ENCODE assay signal across 9 mouse cellular contexts in the genomic region with DNA sequence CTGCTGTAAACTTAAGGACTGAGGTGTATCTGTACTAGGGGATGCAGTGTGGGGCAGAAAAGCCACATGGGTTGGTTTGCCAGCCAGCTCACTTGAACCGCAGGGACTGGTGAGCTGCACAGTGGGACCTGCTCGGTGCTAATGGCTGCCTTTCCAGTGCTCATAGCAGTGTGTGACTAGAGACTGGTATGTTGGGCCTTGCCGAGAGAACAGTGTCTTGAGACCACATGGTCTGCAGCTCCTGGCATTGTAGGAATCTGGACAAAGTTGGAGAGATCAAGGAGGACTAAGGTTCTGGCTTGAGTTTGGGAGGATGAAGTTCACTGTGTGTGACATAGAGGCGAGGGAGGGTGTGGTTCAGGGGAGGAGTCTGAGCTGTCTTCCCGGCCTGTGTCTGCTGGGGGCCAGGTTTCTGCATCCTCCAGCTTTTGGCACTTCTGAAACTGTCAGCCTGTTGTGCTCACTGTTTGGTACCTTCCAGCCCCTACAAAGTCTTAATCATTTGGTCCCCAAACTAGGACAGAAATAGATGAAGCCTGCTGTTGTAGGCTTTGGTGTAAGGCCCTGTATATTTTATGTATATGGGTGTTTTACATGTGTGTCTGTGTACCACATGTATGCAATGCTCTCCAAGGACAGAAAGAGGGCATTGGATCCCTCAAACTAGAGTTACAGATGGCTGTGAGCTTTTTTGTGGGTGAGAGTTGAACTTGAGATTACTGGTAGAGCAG. TPM values are rescaled to one million over a fixed set of nuclear protein-coding genes. Genes with fewer than 3 reads are reported as not detected.
DNase-seq lines count a peak whose midpoint lies in the region; ATAC-seq lines count a peak whose summit lies in the region.
"Had no signal": no experiment of that assay in that cellular context is flagged by ENCODE, and none has a peak within 500 bp of the region (broad histone marks: within the 10 kb centered on the region; RNA-seq: fewer than 3 reads in every experiment).

No protein-coding gene starts in this region.

- H3K9ac ChIP-seq in forebrain, embryonic 13.5 days, result no peak overlapping the region
- no peak overlapping the region for H3K9ac ChIP-seq in forebrain, embryonic 11.5 days (ENCODE audit: low read length)
- H3K9ac ChIP-seq in midbrain, embryonic 16.5 days (ENCODE audit: low read depth, low read length), result no peak overlapping the region
- H3K9ac ChIP-seq in intestine, embryonic 16.5 days (ENCODE audit: low read depth, low read length), result peak overlapping the region; percentile 95
- no peak overlapping the region for H3K9ac ChIP-seq in stomach, embryonic 14.5 days (replicated peaks; ENCODE audit: low read depth, low read length)

- H3K36me3 ChIP-seq in forebrain, embryonic 13.5 days (ENCODE audit: poor library complexity, severe bottlenecking), result peaks cover 46% of the 10 kb centered on the region
- peaks cover 6% of the 10 kb centered on the region for H3K36me3 ChIP-seq in forebrain, embryonic 11.5 days (ENCODE audit: control insufficient read depth, insufficient read depth, low read length)
- H3K36me3 ChIP-seq in midbrain, embryonic 10.5 days, result peaks cover 51% of the 10 kb centered on the region
- peaks cover 10% of the 10 kb centered on the region for H3K36me3 ChIP-seq in midbrain, embryonic 16.5 days (ENCODE audit: control insufficient read depth, insufficient read depth, low read length)
- H3K36me3 ChIP-seq in intestine, embryonic 16.5 days (ENCODE audit: control insufficient read depth, insufficient read depth, low read length), result peaks cover 10% of the 10 kb centered on the region; the same call in 1 of the 2 replicates
- peaks cover 28% of the 10 kb centered on the region for H3K36me3 ChIP-seq in stomach, embryonic 14.5 days (ENCODE audit: control insufficient read depth, insufficient read depth, low read length)

- ATAC-seq in forebrain, embryonic 13.5 days, result no peak
- no peak for ATAC-seq in forebrain, embryonic 11.5 days (replicated peaks; ENCODE audit: low FRiP score)
- ATAC-seq in midbrain, embryonic 16.5 days, result no peak
- ATAC-seq in intestine, embryonic 16.5 days, result no peak
- no peak for ATAC-seq in stomach, embryonic 14.5 days (ENCODE audit: insufficient number of reproducible peaks, insufficient read depth, low FRiP score, low read depth)

- no peak for DNase-seq in forebrain, embryonic 11.5 days (ENCODE audit: low spot score)
- no peak for DNase-seq in midbrain, embryonic 10.5 days (ENCODE audit: low spot score)
- DNase-seq in urinary bladder, adult 2 months (ENCODE audit: low spot score), result no peak
- no peak for DNase-seq in urinary bladder, postnatal 14 days (ENCODE audit: low spot score)
- DNase-seq: gastrocnemius, adult 2 months had no signal

- peak overlapping the region; percentile 65 for H3K4me2 ChIP-seq in forebrain, embryonic 13.5 days
- H3K4me2 ChIP-seq in forebrain, embryonic 11.5 days (ENCODE audit: low read depth, low read length, severe bottlenecking), result no peak overlapping the region
- H3K4me2 ChIP-seq in midbrain, embryonic 16.5 days (ENCODE audit: low read length), result no peak overlapping the region
- peak overlapping the region; percentile 88 for H3K4me2 ChIP-seq in intestine, embryonic 16.5 days (ENCODE audit: low read depth, low read length)
- peak overlapping the region; percentile 60 for H3K4me2 ChIP-seq in stomach, embryonic 14.5 days (replicated peaks; ENCODE audit: low read depth, low read length)

- no peak overlapping the region for H3K4me3 ChIP-seq in forebrain, embryonic 13.5 days
- H3K4me3 ChIP-seq in forebrain, embryonic 11.5 days (ENCODE audit: low read depth, low read length), result no peak overlapping the region
- peak overlapping the region; percentile 86; the same call in 1 of the 2 replicates for H3K4me3 ChIP-seq in midbrain, embryonic 10.5 days
- H3K4me3 ChIP-seq in midbrain, embryonic 16.5 days (ENCODE audit: low read depth, low read length), result no peak overlapping the region
- no peak overlapping the region for H3K4me3 ChIP-seq in intestine, embryonic 16.5 days (ENCODE audit: low read length)
- H3K4me3 ChIP-seq in stomach, embryonic 14.5 days (ENCODE audit: low read depth, low read length), result no peak overlapping the region

- H3K27ac ChIP-seq in forebrain, embryonic 13.5 days, result no peak overlapping the region
- H3K27ac ChIP-seq in forebrain, embryonic 11.5 days (ENCODE audit: low read depth, low read length), result no peak overlapping the region
- H3K27ac ChIP-seq in midbrain, embryonic 10.5 days (replicated peaks), result no peak overlapping the region
- H3K27ac ChIP-seq in midbrain, embryonic 16.5 days (ENCODE audit: low read length), result no peak overlapping the region
- H3K27ac ChIP-seq in intestine, embryonic 16.5 days (ENCODE audit: low read length), result no peak overlapping the region
- no peak overlapping the region for H3K27ac ChIP-seq in stomach, embryonic 14.5 days (ENCODE audit: low read length)

- 85% methylated on average over 5 of the region's 5 CpGs for WGBS in forebrain, embryonic 13.5 days
- 78% methylated on average over 5 of the region's 5 CpGs for WGBS in forebrain, embryonic 11.5 days
- WGBS in midbrain, embryonic 10.5 days, result 84% methylated on average over 5 of the region's 5 CpGs
- WGBS in midbrain, embryonic 16.5 days, result 86% methylated on average over 5 of the region's 5 CpGs
- 58% methylated on average over 5 of the region's 5 CpGs for WGBS in intestine, embryonic 16.5 days
- 70% methylated on average over 5 of the region's 5 CpGs for WGBS in stomach, embryonic 14.5 days

- no peaks in the 10 kb centered on the region for H3K27me3 ChIP-seq in forebrain, embryonic 13.5 days
- no peaks in the 10 kb centered on the region for H3K27me3 ChIP-seq in forebrain, embryonic 11.5 days (ENCODE audit: control insufficient read depth, insufficient read depth, low read length)
- no peaks in the 10 kb centered on the region for H3K27me3 ChIP-seq in midbrain, embryonic 10.5 days (ENCODE audit: low read depth, poor library complexity, severe bottlenecking)
- no peaks in the 10 kb centered on the region for H3K27me3 ChIP-seq in midbrain, embryonic 16.5 days (ENCODE audit: control insufficient read depth, insufficient read depth, low read depth, low read length)
- H3K27me3 ChIP-seq in intestine, embryonic 16.5 days (replicated peaks; ENCODE audit: control insufficient read depth, insufficient read depth, low read length), result no peaks in the 10 kb centered on the region
- no peaks in the 10 kb centered on the region for H3K27me3 ChIP-seq in stomach, embryonic 14.5 days (ENCODE audit: control insufficient read depth, insufficient read depth, low read length)

- H3K4me1 ChIP-seq in forebrain, embryonic 13.5 days, result peaks cover 39% of the 10 kb centered on the region
- H3K4me1 ChIP-seq in forebrain, embryonic 11.5 days (replicated peaks; ENCODE audit: control insufficient read depth, insufficient read depth, low read length), result peaks cover 12% of the 10 kb centered on the region
- peaks cover 41% of the 10 kb centered on the region for H3K4me1 ChIP-seq in midbrain, embryonic 10.5 days
- peaks cover 27% of the 10 kb centered on the region for H3K4me1 ChIP-seq in midbrain, embryonic 16.5 days (ENCODE audit: control insufficient read depth, insufficient read depth, low read length)
- H3K4me1 ChIP-seq in intestine, embryonic 16.5 days (ENCODE audit: control insufficient read depth, insufficient read depth, low read length), result peaks cover 30% of the 10 kb centered on the region
- peaks cover 27% of the 10 kb centered on the region; the same call in 1 of the 2 replicates for H3K4me1 ChIP-seq in stomach, embryonic 14.5 days (ENCODE audit: control insufficient read depth, insufficient read depth, low read length)

- no peaks in the 10 kb centered on the region for H3K9me3 ChIP-seq in forebrain, embryonic 13.5 days (replicated peaks)
- no peaks in the 10 kb centered on the region for H3K9me3 ChIP-seq in forebrain, embryonic 11.5 days (ENCODE audit: control insufficient read depth, low read length)
- H3K9me3 ChIP-seq in midbrain, embryonic 10.5 days (replicated peaks), result no peaks in the 10 kb centered on the region
- no peaks in the 10 kb centered on the region for H3K9me3 ChIP-seq in midbrain, embryonic 16.5 days (replicated peaks; ENCODE audit: control insufficient read depth, low read length, poor library complexity, severe bottlenecking)
- H3K9me3 ChIP-seq in intestine, embryonic 16.5 days (ENCODE audit: control insufficient read depth, low read length), result no peaks in the 10 kb centered on the region
- no peaks in the 10 kb centered on the region for H3K9me3 ChIP-seq in stomach, embryonic 14.5 days (ENCODE audit: control insufficient read depth, low read depth, low read length)

RNA-seq across cellular contexts. Expression of gene Ing5, which starts 1.6 kb away (rescaled TPM):
- polyA plus RNA-seq in forebrain, embryonic 13.5 days (2015; fragmentation: Nextera tagmentation; extraction: Ambion mirVana), result 14.2 and 15.8 TPM in 2 replicates
- polyA plus RNA-seq in forebrain, embryonic 11.5 days (2014; fragmentation: Nextera tagmentation; extraction: Ambion mirVana), result 22.9 and 24.9 TPM in 2 replicates
- polyA plus RNA-seq in midbrain, embryonic 10.5 days (2016; fragmentation: Nextera tagmentation; extraction: Ambion mirVana), result 24.3 and 25.7 TPM in 2 replicates
- 10.0 and 10.4 TPM in 2 replicates for polyA plus RNA-seq in midbrain, embryonic 16.5 days (2015; fragmentation: Nextera tagmentation; extraction: Ambion mirVana)
- 15.9 TPM in 2 replicates for polyA plus RNA-seq in intestine, embryonic 16.5 days (2015; fragmentation: Nextera tagmentation; extraction: Ambion mirVana)
- 19.4 and 21.7 TPM in 2 replicates for polyA plus RNA-seq in stomach, embryonic 14.5 days (2014; fragmentation: Nextera tagmentation; extraction: Ambion mirVana)
- polyA plus RNA-seq in urinary bladder, adult 2 months (2012; rRNA removed), result 12.4 and 14.2 TPM in 2 replicates

RNA-seq across cellular contexts. Expression of gene Dtymk, which starts 3.7 kb away (rescaled TPM):
- 234 and 245 TPM in 2 replicates for polyA plus RNA-seq in forebrain, embryonic 13.5 days (2015; fragmentation: Nextera tagmentation; extraction: Ambion mirVana)
- polyA plus RNA-seq in forebrain, embryonic 11.5 days (2014; fragmentation: Nextera tagmentation; extraction: Ambion mirVana), result 267 and 282 TPM in 2 replicates
- polyA plus RNA-seq in midbrain, embryonic 10.5 days (2016; fragmentation: Nextera tagmentation; extraction: Ambion mirVana), result 271 and 294 TPM in 2 replicates
- 134 and 140 TPM in 2 replicates for polyA plus RNA-seq in midbrain, embryonic 16.5 days (2015; fragmentation: Nextera tagmentation; extraction: Ambion mirVana)
- polyA plus RNA-seq in intestine, embryonic 16.5 days (2015; fragmentation: Nextera tagmentation; extraction: Ambion mirVana), result 176 and 191 TPM in 2 replicates
- 271 and 280 TPM in 2 replicates for polyA plus RNA-seq in stomach, embryonic 14.5 days (2014; fragmentation: Nextera tagmentation; extraction: Ambion mirVana)
- 79.3 and 111 TPM in 2 replicates for polyA plus RNA-seq in urinary bladder, adult 2 months (2012; rRNA removed)

RNA-seq across cellular contexts. Expression of gene D2hgdh, which starts 19.3 kb away (rescaled TPM):
- polyA plus RNA-seq in forebrain, embryonic 13.5 days (2015; fragmentation: Nextera tagmentation; extraction: Ambion mirVana), result 14.7 and 15.0 TPM in 2 replicates
- polyA plus RNA-seq in forebrain, embryonic 11.5 days (2014; fragmentation: Nextera tagmentation; extraction: Ambion mirVana), result 11.5 and 12.5 TPM in 2 replicates
- 14.8 and 18.9 TPM in 2 replicates for polyA plus RNA-seq in midbrain, embryonic 10.5 days (2016; fragmentation: Nextera tagmentation; extraction: Ambion mirVana)
- polyA plus RNA-seq in midbrain, embryonic 16.5 days (2015; fragmentation: Nextera tagmentation; extraction: Ambion mirVana), result 15.7 and 16.7 TPM in 2 replicates
- polyA plus RNA-seq in intestine, embryonic 16.5 days (2015; fragmentation: Nextera tagmentation; extraction: Ambion mirVana), result 15.8 and 16.9 TPM in 2 replicates
- polyA plus RNA-seq in stomach, embryonic 14.5 days (2014; fragmentation: Nextera tagmentation; extraction: Ambion mirVana), result 13.6 and 16.0 TPM in 2 replicates
- 20.8 and 23.3 TPM in 2 replicates for polyA plus RNA-seq in urinary bladder, adult 2 months (2012; rRNA removed)

RNA-seq across cellular contexts. Expression of gene Thap4, which starts 50.7 kb away (rescaled TPM):
- polyA plus RNA-seq in forebrain, embryonic 13.5 days (2015; fragmentation: Nextera tagmentation; extraction: Ambion mirVana), result 38.0 and 43.2 TPM in 2 replicates
- polyA plus RNA-seq in forebrain, embryonic 11.5 days (2014; fragmentation: Nextera tagmentation; extraction: Ambion mirVana), result 36.5 and 37.1 TPM in 2 replicates
- polyA plus RNA-seq in midbrain, embryonic 10.5 days (2016; fragmentation: Nextera tagmentation; extraction: Ambion mirVana), result 47.8 and 49.6 TPM in 2 replicates
- 54.8 TPM in 2 replicates for polyA plus RNA-seq in midbrain, embryonic 16.5 days (2015; fragmentation: Nextera tagmentation; extraction: Ambion mirVana)
- 85.9 and 88.1 TPM in 2 replicates for polyA plus RNA-seq in intestine, embryonic 16.5 days (2015; fragmentation: Nextera tagmentation; extraction: Ambion mirVana)
- 50.7 and 51.0 TPM in 2 replicates for polyA plus RNA-seq in stomach, embryonic 14.5 days (2014; fragmentation: Nextera tagmentation; extraction: Ambion mirVana)
- polyA plus RNA-seq in urinary bladder, adult 2 months (2012; rRNA removed), result 39.9 and 43.8 TPM in 2 replicates

RNA-seq across cellular contexts. Expression of gene Atg4b, which starts 54.1 kb away (rescaled TPM):
- polyA plus RNA-seq in forebrain, embryonic 13.5 days (2015; fragmentation: Nextera tagmentation; extraction: Ambion mirVana), result 91.5 and 96.9 TPM in 2 replicates
- polyA plus RNA-seq in forebrain, embryonic 11.5 days (2014; fragmentation: Nextera tagmentation; extraction: Ambion mirVana), result 89.9 and 93.3 TPM in 2 replicates
- polyA plus RNA-seq in midbrain, embryonic 10.5 days (2016; fragmentation: Nextera tagmentation; extraction: Ambion mirVana), result 85.6 and 92.4 TPM in 2 replicates
- polyA plus RNA-seq in midbrain, embryonic 16.5 days (2015; fragmentation: Nextera tagmentation; extraction: Ambion mirVana), result 92.5 and 109 TPM in 2 replicates
- 64.9 and 69.1 TPM in 2 replicates for polyA plus RNA-seq in intestine, embryonic 16.5 days (2015; fragmentation: Nextera tagmentation; extraction: Ambion mirVana)
- polyA plus RNA-seq in stomach, embryonic 14.5 days (2014; fragmentation: Nextera tagmentation; extraction: Ambion mirVana), result 91.6 and 100 TPM in 2 replicates
- polyA plus RNA-seq in urinary bladder, adult 2 months (2012; rRNA removed), result 49.8 and 52.4 TPM in 2 replicates

Comparison
In these comparisons a context has a peak if more than half of its experiments do, and no peak if none do; other contexts are left out.
1. H3K4me2 ChIP-seq: peak in forebrain, embryonic 13.5 days (single experiment), intestine, embryonic 16.5 days (single experiment) and stomach, embryonic 14.5 days (single experiment); none in forebrain, embryonic 11.5 days (single experiment) and midbrain, embryonic 16.5 days (single experiment).